Mouse (Mus musculus) central nervous system, embryonic 11.5 days (tissue): ENCODE results near the gene Tmem30a. TPM values are rescaled to one million over a fixed set of nuclear protein-coding genes. Genes with fewer than 3 reads are reported as not detected.

Source experiments
- polyA plus RNA-seq: library from polyadenylated mRNA; depleted of rRNA; stranded (reverse); fragments of >200 nt; gene quantifications from 2 replicates; pipeline ENCODE4 v1.2.3, GENCODE M21; 2012; rRNA removed

Tmem30a gene
- 24.6 and 38.1 TPM in 2 replicates for polyA plus RNA-seq

GRCm38 (mm10) chr9:79792841-79793835 is at the start of gene Tmem30a:
Gene Tmem30a (minus strand): TSS chr9:79793507.

GRCm38 (mm10) chr9:79759385-79760005 is 33.8 kb downstream of the Tmem30a start, which contains the start of gene Cox7a2:
Gene Cox7a2 (minus strand): TSS chr9:79759878.

Other genes starting within 250 kb of the Tmem30a start
- gene Col12a1, start 74.7 kb downstream of the Tmem30a start, polyA plus RNA-seq, result 15.5 and 36.6 TPM in 2 replicates
- 211 and 439 TPM in 2 replicates for gene Cox7a2, start 33.6 kb downstream of the Tmem30a start, polyA plus RNA-seq
- 6.1 and 15.9 TPM in 2 replicates for gene Filip1, start 219.3 kb upstream of the Tmem30a start, polyA plus RNA-seq